Comparison of ENCODE assay signal across 9 mouse cellular contexts in genomic region chr10:74642125-74642524, GRCm38 (mm10).
DNase-seq lines count a peak whose midpoint lies in the region; TF ChIP-seq lines count a peak whose summit lies in the region.
"Had no signal": no experiment of that assay in that cellular context is flagged by ENCODE, and none has a peak within 500 bp of the region (broad histone marks: within the 10 kb centered on the region; RNA-seq: fewer than 3 reads in every experiment).

No protein-coding gene starts in this region.

- intact Hi-C loops in left cerebral cortex, postnatal 25 days (cut with DNase I): no loop called here

- H3K4me1 ChIP-seq in kidney, adult 2 months (ENCODE audit: control insufficient read depth, insufficient read depth, low read length): no peaks in the 10 kb centered on the region
- H3K4me1 ChIP-seq in MEL (ENCODE audit: control insufficient read depth in 1 of 2, insufficient read depth in 2 of 2, low read length in 2 of 2): no peaks in the 10 kb centered on the region
- H3K4me1 ChIP-seq: midbrain, embryonic 12.5 days had no signal

- H3K36me3 ChIP-seq in kidney, adult 2 months (ENCODE audit: control insufficient read depth, insufficient read depth, low read length): no peaks in the 10 kb centered on the region
- H3K36me3 ChIP-seq in MEL (ENCODE audit: control insufficient read depth in 1 of 2, insufficient read depth in 2 of 2, low read length in 2 of 2): no peaks in the 10 kb centered on the region
- H3K36me3 ChIP-seq: midbrain, embryonic 12.5 days had no signal

- TF ChIP-seq CTCF in kidney, adult 2 months (conservative IDR thresholded peaks at IDR 0.05; ENCODE audit: insufficient read depth, insufficient read length, low read depth, low read length): peak; percentile 39; the same call in 1 of the 2 replicates
- peak; percentile 21 to 64 (median 39) for TF ChIP-seq CTCF in MEL (IDR thresholded peaks at IDR 0.05 in 2 of 3, conservative IDR thresholded peaks at IDR 0.05 in 1 of 3; ENCODE audit: control insufficient read depth in 1 of 3, insufficient read depth in 1 of 3, low read depth in 2 of 3, low read length in 3 of 3, poor library complexity in 1 of 3, severe bottlenecking in 1 of 3)

- TF ChIP-seq POLR2A in kidney, adult 2 months (IDR thresholded peaks at IDR 0.05; ENCODE audit: low read depth, low read length): no peak
- TF ChIP-seq POLR2A in MEL (IDR thresholded peaks at IDR 0.05; ENCODE audit: control insufficient read depth in 1 of 2, insufficient read depth in 1 of 2, low read depth in 1 of 2, low read length in 2 of 2, poor library complexity in 1 of 2): no peak

- TF ChIP-seq EP300 in MEL (IDR thresholded peaks at IDR 0.05; ENCODE audit: low read depth in 1 of 2, low read length in 2 of 2): no peak

- no peaks in the 10 kb centered on the region for H3K9me3 ChIP-seq in MEL (replicated peaks; ENCODE audit: insufficient read depth, low read length)
- H3K9me3 ChIP-seq: midbrain, embryonic 12.5 days had no signal

- DNase-seq in kidney, adult 2 months: peak; percentile 32
- DNase-seq in kidney, adult 11 months: no peak
- DNase-seq in A20 (ENCODE audit: low read depth, low spot score) (peak; percentile 5), MEL (ENCODE audit: low read depth, low spot score) (peak; percentile 21)
- DNase-seq in kidney, postnatal 4 days: peak; percentile 60 to 61
- DNase-seq in right cerebral cortex, postnatal 14 days: no peak
- no peak for DNase-seq in left cerebral cortex, postnatal 25 days (ENCODE audit: low spot score in 2 of 2)
- DNase-seq: gastrocnemius, postnatal 14 days had no signal

- H3K27me3 ChIP-seq in kidney, adult 2 months (replicated peaks; ENCODE audit: control insufficient read depth, insufficient read depth, low read length): no peaks in the 10 kb centered on the region
- H3K27me3 ChIP-seq in MEL (ENCODE audit: control insufficient read depth in 1 of 2, insufficient read depth in 2 of 2, low read length in 2 of 2): no peaks in the 10 kb centered on the region
- H3K27me3 ChIP-seq: midbrain, embryonic 12.5 days had no signal

- TF ChIP-seq RAD21 in MEL (IDR thresholded peaks at IDR 0.05; ENCODE audit: low read depth, low read length): no peak; the same call in none of the 2 replicates

- WGBS in kidney, adult 2 months: 53% methylated on average over 6 of the region's 6 CpGs

- no peak overlapping the region for H3K27ac ChIP-seq in kidney, adult 2 months (ENCODE audit: insufficient read depth, low read depth, low read length)
- H3K27ac ChIP-seq in MEL (ENCODE audit: control insufficient read depth, low read depth, low read length): no peak overlapping the region
- H3K27ac ChIP-seq: midbrain, embryonic 12.5 days had no signal

- H3K79me2 ChIP-seq in MEL (ENCODE audit: control insufficient read depth, insufficient read depth, low read length, poor library complexity): no peaks in the 10 kb centered on the region

- H3K9ac ChIP-seq in MEL (ENCODE audit: control insufficient read depth, low read depth, low read length, poor library complexity, severe bottlenecking): no peak overlapping the region
- H3K9ac ChIP-seq: midbrain, embryonic 12.5 days had no signal

- no peak overlapping the region for H3K4me3 ChIP-seq in kidney, adult 2 months (ENCODE audit: insufficient read depth, low read depth, low read length)
- no peak overlapping the region for H3K4me3 ChIP-seq in MEL (ENCODE audit: control insufficient read depth in 1 of 2, insufficient read depth in 1 of 2, low read depth in 2 of 2, low read length in 2 of 2)
- H3K4me3 ChIP-seq: midbrain, embryonic 12.5 days had no signal

TF ChIP-seq in MEL, 35 proteins besides CTCF, POLR2A, EP300 and RAD21:
- TF ChIP-seq POLR2AphosphoS5 (IDR thresholded peaks at IDR 0.05; ENCODE audit: borderline replicate concordance, low read depth, low read length) (no peak), TCF12 (IDR thresholded peaks at IDR 0.05; ENCODE audit: low read depth, low read length) (no peak), SMC3 (IDR thresholded peaks at IDR 0.05; ENCODE audit: low read depth, low read length) (peak; percentile 28), POLR2AphosphoS2 (IDR thresholded peaks at IDR 0.05; ENCODE audit: low read length) (no peak)
TF ChIP-seq in MEL: peak in this region for 1.

Comparison
In these comparisons a context has a peak if more than half of its experiments do, and no peak if none do; other contexts are left out.
1. DNase-seq: peak in kidney, adult 2 months (single experiment), A20 (single experiment), MEL (single experiment) and kidney, postnatal 4 days (2 of 2); none in kidney, adult 11 months (single experiment), right cerebral cortex, postnatal 14 days (single experiment) and left cerebral cortex, postnatal 25 days (0 of 2).